Mouse (Mus musculus) heart, embryonic 14.5 days (tissue): ENCODE results near the gene Wnk4. TPM values are rescaled to one million over a fixed set of nuclear protein-coding genes. Genes with fewer than 3 reads are reported as not detected.

Experiments used
- ATAC-seq: fragments of 200-750 bp; cut with Nextera tagmentation; 2 replicates; pipeline ENCODE4 v1.8.0; 2017; ENCODE audit warnings: low read depth, moderate TSS enrichment; ENCODE audit not compliant: insufficient number of reproducible peaks, insufficient read depth, low FRiP score
- H3K27ac ChIP-seq, 2 experiments: fragments of 200-500 bp in 1 of 2; fragments of 300-500 bp in 1 of 2; sonication (generic) in 1 of 2; replicated peaks in 1 of 2; 2 replicates each; pipeline ENCODE4 v1.5.1; 2012 to 2014; ENCODE audit warnings: low read depth in 2 of 2, low read length in 2 of 2, control low read depth in 1 of 2, mild to moderate bottlenecking in 1 of 2, mixed read lengths in 1 of 2; ENCODE audit not compliant: control insufficient read depth in 1 of 2, insufficient read depth in 1 of 2
- H3K27me3 ChIP-seq: fragments of 300-500 bp; sonication (generic); 2 replicates; pipeline ENCODE4 v1.6.1; 2014; ENCODE audit warnings: mild to moderate bottlenecking, low read length, control low read depth; ENCODE audit not compliant: control insufficient read depth, insufficient read depth
- H3K36me3 ChIP-seq: fragments of 300-500 bp; sonication (generic); 2 replicates; pipeline ENCODE4 v1.6.1; 2014; ENCODE audit warnings: mild to moderate bottlenecking, control low read depth, low read length, mixed read lengths; ENCODE audit not compliant: control insufficient read depth, insufficient read depth
- H3K4me1 ChIP-seq, 2 experiments: fragments of 200-500 bp in 1 of 2; fragments of 300-500 bp in 1 of 2; sonication (generic) in 1 of 2; 2 replicates each; pipeline ENCODE4 v1.6.1; 2012 to 2014; ENCODE audit warnings: low read length in 2 of 2, control low read depth in 1 of 2, mixed read lengths in 1 of 2; ENCODE audit not compliant: control insufficient read depth in 2 of 2, insufficient read depth in 2 of 2
- H3K4me2 ChIP-seq: fragments of 300-500 bp; sonication (generic); 2 replicates; pipeline ENCODE4 v1.6.1; 2014; ENCODE audit warnings: mild to moderate bottlenecking, low read length
- H3K4me3 ChIP-seq, 2 experiments: fragments of 200-500 bp in 1 of 2; fragments of 300-500 bp in 1 of 2; sonication (generic) in 1 of 2; 2 replicates each; pipeline ENCODE4 v1.5.1; 2012 to 2014; ENCODE audit warnings: low read length in 2 of 2, mild to moderate bottlenecking in 2 of 2, control low read depth in 1 of 2, low read depth in 1 of 2, moderate library complexity in 1 of 2; ENCODE audit not compliant: control insufficient read depth in 1 of 2, insufficient read depth in 1 of 2
- H3K9ac ChIP-seq: fragments of 300-500 bp; sonication (generic); 2 replicates; pipeline ENCODE4 v1.6.1; 2014; ENCODE audit warnings: mild to moderate bottlenecking, low read length
- H3K9me3 ChIP-seq: fragments of 300-500 bp; sonication (generic); 2 replicates; pipeline ENCODE4 v1.6.1; 2016; ENCODE audit warnings: low read length, control low read depth; ENCODE audit not compliant: control insufficient read depth
- WGBS: fragments of 180-500 bp; shearing (Covaris S2); extraction: QIAGEN DNeasy Blood & Tissue Kit; methylation state at CpG from one replicate; pipeline ENCODE4 v1.1.7; 2014; 5-methylcytosine and 5-hydroxymethylcytosine counted together
- polyA plus RNA-seq: library from polyadenylated mRNA; unstranded; fragments of >200 nt; fragmentation: Nextera tagmentation; extraction: Ambion mirVana; gene quantifications from 2 replicates; pipeline ENCODE4 v1.2.1, GENCODE M21; 2014

Wnk4 gene
- polyA plus RNA-seq, 1 experiment from 2014 or later: 9.5 TPM

- ATAC-seq: no peak
- Histone ChIP-seq H3K4me1 (peaks cover 28 to 34% of the 10 kb centered on the region in 2 experiments), H3K27me3 (peaks cover 37% of the 10 kb centered on the region), H3K9me3 (no peaks in the 10 kb centered on the region), H3K36me3 (peaks cover under 1% of the 10 kb centered on the region), H3K4me2 (peak overlapping the region; percentile 99; the same call in 1 of the 2 replicates), H3K27ac (no peak overlapping the region), H3K4me3 (no peak overlapping the region), H3K9ac (no peak overlapping the region)
- WGBS: 21% methylated on average over 3 of the region's 3 CpGs
These were observed 3.6 kb downstream of the Wnk4 start for GRCm38 (mm10) chr11:101263989-101264280.

- WGBS: 8% methylated on average over 31 of the region's 31 CpGs
- no peak overlapping the region; the same call in 1 of the 2 replicates for H3K9ac ChIP-seq
- H3K36me3 ChIP-seq: no peaks in the 10 kb centered on the region
These were observed 4.6 kb downstream of the Wnk4 start for GRCm38 (mm10) chr11:101264954-101265471.

GRCm38 (mm10) chr11:101265906-101266305 lies 5.5 kb downstream of the Wnk4 start:
- no peak overlapping the region for H3K9ac ChIP-seq
- no peak for ATAC-seq
- peaks cover 37% of the 10 kb centered on the region for H3K27me3 ChIP-seq
- no peaks in the 10 kb centered on the region for H3K36me3 ChIP-seq
- no peaks in the 10 kb centered on the region for H3K9me3 ChIP-seq
- 29% methylated on average over 6 of the region's 6 CpGs for WGBS
- H3K4me1 ChIP-seq: peaks cover 20 to 27% of the 10 kb centered on the region in 2 experiments; a peak in 3 of 4 replicates
- no peak overlapping the region for H3K4me3 ChIP-seq
- no peak overlapping the region for H3K4me2 ChIP-seq
- no peak overlapping the region for H3K27ac ChIP-seq

More at GRCm38 (mm10) chr11:101264954-101265471, 4.6 kb downstream of the Wnk4 start:
- no peak overlapping the region for H3K27ac ChIP-seq
- peaks cover 21 to 29% of the 10 kb centered on the region in 2 experiments; a peak in 3 of 4 replicates for H3K4me1 ChIP-seq
- H3K9me3 ChIP-seq: no peaks in the 10 kb centered on the region
- H3K27me3 ChIP-seq: peaks cover 37% of the 10 kb centered on the region
- peak overlapping the region; percentile 16 to 30; a peak in 3 of 4 replicates for H3K4me3 ChIP-seq
- H3K4me2 ChIP-seq: peak overlapping the region; percentile 59
- ATAC-seq: no peak

GRCm38 (mm10) chr11:101269577-101270116 lies 9.3 kb downstream of the Wnk4 start:
- H3K27ac ChIP-seq: no peak overlapping the region
- H3K9ac ChIP-seq: no peak overlapping the region
- peaks cover 17% of the 10 kb centered on the region for H3K27me3 ChIP-seq
- H3K9me3 ChIP-seq: no peaks in the 10 kb centered on the region
- ATAC-seq: no peak
- H3K36me3 ChIP-seq: 0 out of 2 replicates have a peak, but pooled peaks cover 4% of the 10 kb centered on the region
- 0 out of 2 replicates have a peak overlapping the region, but pooled peaks have one; percentile 6 for H3K4me2 ChIP-seq
- WGBS: 17% methylated on average over 10 of the region's 10 CpGs
- H3K4me3 ChIP-seq: no peak overlapping the region
- peaks cover 8 to 15% of the 10 kb centered on the region in 2 experiments; a peak in 3 of 4 replicates for H3K4me1 ChIP-seq

GRCm38 (mm10) chr11:101272446-101272845 lies 12.1 kb downstream of the Wnk4 start:
- no peaks in the 10 kb centered on the region for H3K9me3 ChIP-seq
- H3K4me2 ChIP-seq: no peak overlapping the region
- no peak overlapping the region for H3K27ac ChIP-seq
- no peak overlapping the region for H3K4me3 ChIP-seq
- peaks cover 8 to 16% of the 10 kb centered on the region in 2 experiments; a peak in 3 of 4 replicates for H3K4me1 ChIP-seq
- H3K9ac ChIP-seq: no peak overlapping the region
- H3K36me3 ChIP-seq: peaks cover 12% of the 10 kb centered on the region; the same call in 1 of the 2 replicates
- 79% methylated on average over 3 of the region's 3 CpGs for WGBS
- no peaks in the 10 kb centered on the region for H3K27me3 ChIP-seq
- ATAC-seq: no peak

- no peak overlapping the region for H3K9ac ChIP-seq
- H3K27me3 ChIP-seq: no peaks in the 10 kb centered on the region
- H3K9me3 ChIP-seq: no peaks in the 10 kb centered on the region
- H3K36me3 ChIP-seq: peaks cover 12% of the 10 kb centered on the region; the same call in 1 of the 2 replicates
- ATAC-seq: no peak
- H3K4me1 ChIP-seq: peaks cover 13 to 22% of the 10 kb centered on the region in 2 experiments
- no peak overlapping the region for H3K27ac ChIP-seq
- H3K4me3 ChIP-seq: no peak overlapping the region
- H3K4me2 ChIP-seq: no peak overlapping the region
- 73% methylated on average over 4 of the region's 4 CpGs for WGBS
These were observed 14.9 kb downstream of the Wnk4 start for GRCm38 (mm10) chr11:101275309-101275708.

- H3K27me3 ChIP-seq: no peaks in the 10 kb centered on the region
- 37% methylated on average over 27 of the region's 27 CpGs for WGBS
- peak overlapping the region; percentile 12; the same call in 1 of the 2 replicates for H3K4me2 ChIP-seq
- no peaks in the 10 kb centered on the region for H3K9me3 ChIP-seq
- peaks cover 12% of the 10 kb centered on the region; the same call in 1 of the 2 replicates for H3K36me3 ChIP-seq
- peak overlapping the region; percentile 48; the same call in 1 of the 2 replicates for H3K9ac ChIP-seq
- no peak for ATAC-seq
- H3K4me3 ChIP-seq: no peak overlapping the region
- no peak overlapping the region for H3K27ac ChIP-seq
- H3K4me1 ChIP-seq: peaks cover 13 to 22% of the 10 kb centered on the region in 2 experiments
These were observed 16.1 kb downstream of the Wnk4 start for GRCm38 (mm10) chr11:101276319-101277070.
